Mouse (Mus musculus): ENCODE measurements around the gene Hic2. TPM values are rescaled to one million over a fixed set of nuclear protein-coding genes. Genes with fewer than 3 reads are reported as not detected.

The Hic2 gene
- polyA plus RNA-seq, 1 experiment from 2014 or later = 16.5 TPM

DNA sequence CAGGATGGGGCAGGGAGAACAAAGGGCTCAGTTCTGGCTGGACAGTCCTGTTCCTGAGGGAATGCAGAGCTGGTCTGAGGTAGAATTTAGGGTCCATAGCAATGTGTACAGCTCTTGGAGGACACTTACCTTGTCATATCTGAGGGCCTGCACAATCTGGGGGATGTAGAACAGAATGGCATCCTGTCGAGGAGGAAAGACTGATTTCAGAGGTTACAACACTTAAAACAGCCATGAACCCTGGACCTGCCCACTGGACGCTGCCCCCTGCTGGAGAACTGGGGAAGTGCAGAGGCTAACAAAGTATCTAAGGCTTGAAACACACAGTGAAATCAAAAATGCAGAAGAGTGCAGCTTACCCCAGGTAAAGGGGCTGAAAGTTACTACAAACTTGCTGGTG, 59.4 kb downstream of the Hic2 start:
- H3K36me3 ChIP-seq (replicated peaks) = peaks cover 70% of the 10 kb centered on the region
- no peaks in the 10 kb centered on the region for H3K4me1 ChIP-seq
- WGBS = 20% methylated on average over 2 of the region's 2 CpGs

DNA sequence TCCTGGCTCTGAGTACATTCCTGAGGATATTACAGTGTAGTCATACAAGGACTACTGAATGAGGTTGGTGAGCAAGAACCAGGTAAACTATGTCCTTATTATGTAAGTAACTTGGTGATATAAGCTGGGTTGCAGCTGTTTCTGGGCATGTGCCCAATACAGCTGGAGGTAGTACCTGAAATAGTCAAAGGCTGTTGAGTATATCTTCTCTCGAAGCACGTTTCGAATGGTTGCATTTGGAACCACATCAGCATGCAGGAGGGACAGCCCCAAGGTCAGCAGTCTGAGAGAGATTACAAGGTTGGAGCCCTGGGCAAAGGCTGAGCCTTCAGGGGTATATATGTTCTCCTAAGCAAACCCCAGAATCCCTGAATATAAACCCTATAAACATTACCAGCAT, 67.4 kb downstream of the Hic2 start:
- Histone ChIP-seq H3K36me3 (replicated peaks) (peaks cover 88% of the 10 kb centered on the region), H3K27ac (no peak overlapping the region), H3K4me1 (no peaks in the 10 kb centered on the region), H3K27me3 (ENCODE audit: poor library complexity, severe bottlenecking) (no peaks in the 10 kb centered on the region), H3K9me3 (no peaks in the 10 kb centered on the region), H3K4me3 (no peak overlapping the region)
- 93% methylated on average over 3 of the region's 3 CpGs for WGBS
- no peak for DNase-seq (ENCODE audit: extremely low spot score, low spot score)

More for the DNA sequence above, 59.4 kb downstream of the Hic2 start:
- peak overlapping the region; percentile 54; the same call in 1 of the 2 replicates for H3K27ac ChIP-seq
- H3K4me3 ChIP-seq = no peak overlapping the region
- no peaks in the 10 kb centered on the region for H3K9me3 ChIP-seq
- peak; percentile 79 for DNase-seq (ENCODE audit: extremely low spot score, low spot score)
- no peaks in the 10 kb centered on the region for H3K27me3 ChIP-seq (ENCODE audit: poor library complexity, severe bottlenecking)

DNA sequence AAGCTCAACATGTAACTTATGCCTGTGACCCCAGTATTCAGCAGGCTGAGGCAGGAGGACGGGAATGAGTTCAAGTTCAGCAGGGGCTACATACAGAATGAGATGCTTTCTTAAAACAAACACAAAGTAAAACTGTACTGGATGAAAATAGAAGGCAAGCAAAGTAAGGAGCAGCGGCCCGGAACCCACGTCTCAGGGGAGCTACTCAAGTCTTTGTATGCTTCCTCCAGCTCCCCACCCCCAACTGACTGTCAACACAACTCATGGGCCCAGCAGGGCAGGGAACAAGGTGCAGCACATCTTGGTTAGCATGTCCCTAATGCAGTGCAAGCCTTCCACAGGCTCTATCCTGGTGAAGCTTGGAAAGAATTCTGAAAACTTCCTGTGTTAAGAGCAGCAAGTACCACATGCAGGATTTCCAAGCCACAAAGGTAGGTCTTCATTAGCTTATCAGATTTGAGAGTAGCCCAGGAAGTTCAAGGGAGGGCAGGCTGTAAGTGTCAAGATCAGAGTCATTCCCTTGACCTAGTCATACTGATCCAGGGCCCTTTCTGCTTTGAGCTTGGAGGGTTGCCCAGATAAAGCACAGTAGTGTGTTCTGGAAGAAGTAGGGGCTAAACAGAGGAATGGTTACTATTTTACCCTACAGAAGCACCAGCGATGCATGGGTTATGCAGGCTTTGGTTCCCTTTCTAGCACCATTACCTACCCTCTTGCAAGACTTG, 70.3 kb downstream of the Hic2 start:
- Histone ChIP-seq H3K9me3 (no peaks in the 10 kb centered on the region), H3K27me3 (ENCODE audit: poor library complexity, severe bottlenecking) (no peaks in the 10 kb centered on the region), H3K4me1 (no peaks in the 10 kb centered on the region), H3K36me3 (replicated peaks) (peaks cover 84% of the 10 kb centered on the region), H3K4me3 (no peak overlapping the region), H3K27ac (no peak overlapping the region)
- WGBS = 87% methylated on average over 5 of the region's 5 CpGs
- DNase-seq (ENCODE audit: extremely low spot score, low spot score) = no peak

DNA sequence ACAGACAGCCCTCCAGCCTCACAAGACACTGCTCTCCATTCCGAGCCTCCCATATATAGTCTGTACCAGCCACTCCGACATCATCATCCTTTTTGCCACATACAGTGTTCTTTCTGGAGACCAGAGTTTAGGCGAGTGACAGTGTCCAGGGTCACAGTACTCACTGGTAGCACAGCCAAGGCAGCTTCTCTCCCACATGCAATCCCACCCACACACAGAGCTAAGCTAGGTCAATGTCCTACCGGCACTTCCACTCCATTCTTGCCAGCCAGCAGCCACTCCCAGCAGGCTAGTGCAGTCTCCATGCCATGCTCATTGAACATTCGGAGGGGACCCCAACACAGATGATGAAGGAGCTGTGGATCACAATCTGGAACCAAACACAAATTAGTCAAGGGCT, 74.1 kb downstream of the Hic2 start:
- H3K4me3 ChIP-seq = no peak overlapping the region
- no peak for DNase-seq (ENCODE audit: extremely low spot score, low spot score)
- H3K9me3 ChIP-seq = no peaks in the 10 kb centered on the region
- 92% methylated on average over 5 of the region's 5 CpGs for WGBS
- H3K27me3 ChIP-seq (ENCODE audit: poor library complexity, severe bottlenecking) = no peaks in the 10 kb centered on the region
- H3K4me1 ChIP-seq = no peaks in the 10 kb centered on the region
- H3K36me3 ChIP-seq (replicated peaks) = peaks cover 83% of the 10 kb centered on the region
- no peak overlapping the region for H3K27ac ChIP-seq

- H3K36me3 ChIP-seq (replicated peaks) = peaks cover 82% of the 10 kb centered on the region
- no peak overlapping the region for H3K4me3 ChIP-seq
- H3K9me3 ChIP-seq = no peaks in the 10 kb centered on the region
- DNase-seq (ENCODE audit: extremely low spot score, low spot score) = no peak
- no peaks in the 10 kb centered on the region for H3K27me3 ChIP-seq (ENCODE audit: poor library complexity, severe bottlenecking)
- no peak overlapping the region for H3K27ac ChIP-seq
- 94% methylated on average over 10 of the region's 10 CpGs for WGBS
- H3K4me1 ChIP-seq = no peaks in the 10 kb centered on the region
These were observed 75.7 kb downstream of the Hic2 start for GRCm38 (mm10) chr16:17309036-17309435.

DNA sequence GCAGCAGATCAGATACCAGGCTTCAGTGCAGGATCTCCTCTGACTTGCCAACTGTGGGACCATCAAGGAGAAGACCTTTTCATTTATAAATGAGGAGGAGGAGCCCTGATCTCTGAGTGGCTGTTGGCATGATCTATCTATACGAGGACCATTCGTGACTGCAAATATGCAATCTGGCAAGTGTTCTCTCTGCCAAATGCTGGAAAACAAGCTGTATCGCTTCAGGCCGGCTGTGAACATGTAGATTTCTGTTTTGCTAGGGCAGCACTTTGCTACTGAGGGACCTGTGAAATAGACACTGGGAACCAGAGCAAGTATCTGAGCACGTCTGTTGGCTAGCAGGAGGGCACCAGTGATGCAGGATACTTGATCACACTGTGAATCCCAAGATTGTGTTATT, 79.2 kb downstream of the Hic2 start:
- H3K27me3 ChIP-seq (ENCODE audit: poor library complexity, severe bottlenecking) = no peaks in the 10 kb centered on the region
- 93% methylated on average over 5 of the region's 5 CpGs for WGBS
- H3K4me1 ChIP-seq = no peaks in the 10 kb centered on the region
- peaks cover 85% of the 10 kb centered on the region for H3K36me3 ChIP-seq (replicated peaks)
- H3K9me3 ChIP-seq = no peaks in the 10 kb centered on the region
- H3K27ac ChIP-seq = no peak overlapping the region
- no peak for DNase-seq (ENCODE audit: extremely low spot score, low spot score)
- H3K4me3 ChIP-seq = no peak overlapping the region

Other genes starting within 250 kb of the Hic2 start
- gene Ypel1, start 163.9 kb upstream of the Hic2 start, polyA plus RNA-seq (2016; fragmentation: Nextera tagmentation; extraction: Ambion mirVana) = 96.2 and 97.4 TPM in 2 replicates
- gene Ppil2, start 122.3 kb upstream of the Hic2 start, polyA plus RNA-seq (2016; fragmentation: Nextera tagmentation; extraction: Ambion mirVana) = 138 and 155 TPM in 2 replicates
- 153 and 164 TPM in 2 replicates for gene 2610318N02Rik, start 108.4 kb upstream of the Hic2 start, polyA plus RNA-seq (2016; fragmentation: Nextera tagmentation; extraction: Ambion mirVana)
- 110 and 118 TPM in 2 replicates for gene Sdf2l1, start 101.2 kb upstream of the Hic2 start, polyA plus RNA-seq (2016; fragmentation: Nextera tagmentation; extraction: Ambion mirVana)
- 5.8 and 6.9 TPM in 2 replicates for gene Ydjc, start 89.0 kb upstream of the Hic2 start, polyA plus RNA-seq (2016; fragmentation: Nextera tagmentation; extraction: Ambion mirVana)
- gene Ccdc116, start 86.3 kb upstream of the Hic2 start, polyA plus RNA-seq (2016; fragmentation: Nextera tagmentation; extraction: Ambion mirVana) = 0.32 and 0.48 TPM in 2 replicates
- 436 and 440 TPM in 2 replicates for gene Ube2l3, start 30.9 kb upstream of the Hic2 start, polyA plus RNA-seq (2016; fragmentation: Nextera tagmentation; extraction: Ambion mirVana)
- 1.2 and 1.6 TPM in 2 replicates for gene Rimbp3, start 25.0 kb upstream of the Hic2 start, polyA plus RNA-seq (2016; fragmentation: Nextera tagmentation; extraction: Ambion mirVana)
- gene Tmem191c, start 42.5 kb downstream of the Hic2 start, polyA plus RNA-seq (2016; fragmentation: Nextera tagmentation; extraction: Ambion mirVana) = 7.8 and 8.8 TPM in 2 replicates
- gene Serpind1, start 97.8 kb downstream of the Hic2 start, polyA plus RNA-seq (2016; fragmentation: Nextera tagmentation; extraction: Ambion mirVana) = 0.15 and 0.20 TPM in 2 replicates
- 11.5 and 12.0 TPM in 2 replicates for gene Snap29, start 172.4 kb downstream of the Hic2 start, polyA plus RNA-seq (2016; fragmentation: Nextera tagmentation; extraction: Ambion mirVana)
- gene Pi4ka, start 172.7 kb downstream of the Hic2 start, polyA plus RNA-seq (2016; fragmentation: Nextera tagmentation; extraction: Ambion mirVana) = 38.6 and 39.2 TPM in 2 replicates
- gene Crkl, start 218.4 kb downstream of the Hic2 start, polyA plus RNA-seq (2016; fragmentation: Nextera tagmentation; extraction: Ambion mirVana) = 72.9 and 73.4 TPM in 2 replicates

All from forebrain, embryonic 10.5 days (tissue).